Mouse (Mus musculus): ENCODE results near the gene Akt1. TPM values are rescaled to one million over a fixed set of nuclear protein-coding genes. Genes with fewer than 3 reads are reported as not detected.

Akt1 gene
- polyA plus RNA-seq, 1 experiment from 2014 or later, result 121 TPM

DNA sequence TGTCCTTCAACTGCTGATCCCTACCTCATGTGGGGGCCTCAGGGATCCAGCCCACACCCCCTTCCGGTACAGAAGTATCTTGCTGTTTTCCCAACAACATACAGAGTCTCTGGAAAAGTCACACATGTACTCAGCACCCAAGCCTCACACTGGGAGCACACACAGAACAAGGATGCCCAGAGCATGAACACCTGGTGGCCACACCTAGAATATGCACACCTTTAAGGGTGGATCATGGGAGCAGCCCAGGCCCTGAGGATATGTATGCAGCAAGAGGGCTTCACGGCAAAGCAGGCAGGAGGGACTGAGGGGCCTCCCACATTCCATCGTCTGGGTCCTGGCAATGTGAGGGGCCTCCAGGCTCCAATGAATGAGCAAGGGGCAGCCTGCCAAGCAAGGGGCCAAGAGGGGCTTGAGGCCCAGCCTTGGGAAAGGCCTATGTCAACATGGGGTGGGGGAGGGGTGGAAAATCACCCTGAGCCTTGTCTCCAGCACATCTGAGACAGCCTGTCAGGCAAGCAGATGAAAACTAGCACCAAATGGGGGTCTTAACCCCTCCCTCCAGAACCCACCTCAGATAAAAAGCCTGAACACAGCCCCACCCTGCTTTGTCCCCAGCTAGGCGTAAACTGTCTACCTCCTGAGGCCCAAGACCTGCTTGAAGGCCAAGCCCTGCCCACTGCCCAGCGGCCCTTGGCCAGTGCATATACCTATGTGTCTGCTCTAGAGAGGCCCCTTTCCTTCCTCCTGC, 13.9 kb downstream of the Akt1 start:
- H3K27me3 ChIP-seq (replicated peaks; ENCODE audit: control insufficient read depth, insufficient read depth, low read length), result no peaks in the 10 kb centered on the region
- no peaks in the 10 kb centered on the region for H3K9me3 ChIP-seq (ENCODE audit: control insufficient read depth)
- ATAC-seq, result peak; percentile 83
- H3K4me2 ChIP-seq (replicated peaks; ENCODE audit: low read depth), result peak overlapping the region; percentile 25
- TF ChIP-seq CTCF (IDR thresholded peaks at IDR 0.05; ENCODE audit: low read depth), result peak; percentile 60
- H3K4me3 ChIP-seq (ENCODE audit: low read depth, low read length), result no peak overlapping the region
- H3K36me3 ChIP-seq (ENCODE audit: control insufficient read depth, insufficient read depth), result peaks cover 73% of the 10 kb centered on the region
- peaks cover 27% of the 10 kb centered on the region for H3K4me1 ChIP-seq (replicated peaks; ENCODE audit: control insufficient read depth, insufficient read depth, low read length)
- 18% methylated on average over 5 of the region's 5 CpGs for WGBS
- H3K27ac ChIP-seq (ENCODE audit: low read depth, low read length), result peak overlapping the region; percentile 67
- H3K9ac ChIP-seq (ENCODE audit: low read depth, low read length), result no peak overlapping the region

DNA sequence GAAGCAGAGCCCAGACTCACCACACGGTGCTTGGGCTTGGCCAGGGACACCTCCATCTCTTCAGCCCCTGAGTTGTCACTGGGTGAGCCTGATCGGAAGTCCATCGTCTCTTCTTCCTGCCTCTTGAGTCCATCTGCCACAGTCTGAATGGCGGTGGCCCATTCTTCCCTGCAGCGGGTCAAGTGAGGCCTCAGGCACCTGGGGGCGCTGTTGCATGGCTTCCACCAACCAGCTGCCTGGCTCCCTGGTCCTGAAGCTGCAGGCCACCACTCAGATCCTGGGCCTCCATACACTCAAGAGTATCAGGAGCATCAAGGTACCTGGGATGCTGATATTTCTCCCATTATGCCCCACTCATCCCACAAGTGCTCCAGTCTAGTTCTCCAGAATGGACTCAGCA, 15.6 kb downstream of the Akt1 start:
- Histone ChIP-seq H3K4me3 (ENCODE audit: low read depth, low read length) (no peak overlapping the region), H3K27me3 (replicated peaks; ENCODE audit: control insufficient read depth, insufficient read depth, low read length) (no peaks in the 10 kb centered on the region), H3K9me3 (ENCODE audit: control insufficient read depth) (no peaks in the 10 kb centered on the region), H3K4me1 (replicated peaks; ENCODE audit: control insufficient read depth, insufficient read depth, low read length) (peaks cover 16% of the 10 kb centered on the region), H3K36me3 (ENCODE audit: control insufficient read depth, insufficient read depth) (peaks cover 82% of the 10 kb centered on the region), H3K9ac (ENCODE audit: low read depth, low read length) (no peak overlapping the region), H3K27ac (ENCODE audit: low read depth, low read length) (no peak overlapping the region), H3K4me2 (replicated peaks; ENCODE audit: low read depth) (no peak overlapping the region)
- no peak for ATAC-seq
- peak; percentile 75 for TF ChIP-seq CTCF (IDR thresholded peaks at IDR 0.05; ENCODE audit: low read depth)
- 83% methylated on average over 6 of the region's 6 CpGs for WGBS

DNA sequence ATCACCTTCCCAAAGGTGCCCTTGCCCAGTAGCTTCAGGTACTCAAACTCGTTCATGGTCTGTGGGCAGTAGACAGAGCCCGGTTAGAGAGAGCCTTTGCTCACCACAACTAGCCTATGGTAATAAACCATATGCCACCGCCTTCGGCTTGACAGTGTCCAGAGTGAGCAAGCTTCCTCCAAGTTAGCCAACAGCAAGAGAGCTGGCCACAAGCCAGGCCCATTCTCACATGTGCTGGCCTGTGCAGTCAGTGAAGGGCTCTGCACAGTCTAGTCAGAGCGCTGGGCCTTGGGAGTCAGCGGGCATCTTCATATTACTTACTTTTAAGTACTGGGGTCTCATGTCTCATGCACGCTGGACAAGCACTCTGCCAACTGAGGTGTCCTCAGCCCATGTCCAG, 16.1 kb downstream of the Akt1 start:
- Histone ChIP-seq H3K36me3 (ENCODE audit: control insufficient read depth, insufficient read depth) (peaks cover 84% of the 10 kb centered on the region), H3K4me2 (replicated peaks; ENCODE audit: low read depth) (no peak overlapping the region), H3K4me3 (ENCODE audit: low read depth, low read length) (no peak overlapping the region), H3K27ac (ENCODE audit: low read depth, low read length) (no peak overlapping the region), H3K4me1 (replicated peaks; ENCODE audit: control insufficient read depth, insufficient read depth, low read length) (peaks cover 16% of the 10 kb centered on the region), H3K9me3 (ENCODE audit: control insufficient read depth) (no peaks in the 10 kb centered on the region), H3K27me3 (replicated peaks; ENCODE audit: control insufficient read depth, insufficient read depth, low read length) (no peaks in the 10 kb centered on the region), H3K9ac (ENCODE audit: low read depth, low read length) (no peak overlapping the region)
- no peak for ATAC-seq
- WGBS, result 84% methylated on average over 7 of the region's 7 CpGs
- no peak for TF ChIP-seq CTCF (IDR thresholded peaks at IDR 0.05; ENCODE audit: low read depth)

DNA sequence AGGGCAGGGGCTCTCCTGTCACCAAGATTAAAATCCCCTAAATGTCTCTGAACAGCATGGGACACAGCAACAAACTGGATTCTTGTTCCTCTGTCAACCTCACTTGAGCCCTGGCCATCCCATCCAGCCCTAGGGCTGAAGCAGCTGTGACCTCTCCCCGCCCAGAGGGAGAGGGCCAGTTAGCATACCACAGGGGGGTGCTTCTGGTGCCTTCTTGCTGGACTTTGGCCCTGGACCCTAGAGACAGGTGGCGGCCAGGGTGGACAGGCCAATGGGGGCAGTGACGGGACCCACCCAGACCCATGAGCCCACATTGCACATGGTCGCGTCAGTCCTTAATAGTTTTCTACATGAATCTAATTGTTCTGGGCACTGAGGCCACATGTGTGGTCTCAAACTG, 20.6 kb downstream of the Akt1 start:
- no peaks in the 10 kb centered on the region for H3K27me3 ChIP-seq (replicated peaks; ENCODE audit: control insufficient read depth, insufficient read depth, low read length)
- no peaks in the 10 kb centered on the region for H3K9me3 ChIP-seq (ENCODE audit: control insufficient read depth)
- H3K27ac ChIP-seq (ENCODE audit: low read depth, low read length), result peak overlapping the region; percentile 7; the same call in 1 of the 2 replicates
- no peak overlapping the region for H3K4me2 ChIP-seq (replicated peaks; ENCODE audit: low read depth)
- no peak for TF ChIP-seq CTCF (IDR thresholded peaks at IDR 0.05; ENCODE audit: low read depth)
- H3K9ac ChIP-seq (ENCODE audit: low read depth, low read length), result no peak overlapping the region
- WGBS, result 76% methylated on average over 5 of the region's 5 CpGs
- H3K4me1 ChIP-seq (replicated peaks; ENCODE audit: control insufficient read depth, insufficient read depth, low read length), result no peaks in the 10 kb centered on the region
- no peak overlapping the region for H3K4me3 ChIP-seq (ENCODE audit: low read depth, low read length)
- peaks cover 58% of the 10 kb centered on the region for H3K36me3 ChIP-seq (ENCODE audit: control insufficient read depth, insufficient read depth)
- ATAC-seq, result no peak

DNA sequence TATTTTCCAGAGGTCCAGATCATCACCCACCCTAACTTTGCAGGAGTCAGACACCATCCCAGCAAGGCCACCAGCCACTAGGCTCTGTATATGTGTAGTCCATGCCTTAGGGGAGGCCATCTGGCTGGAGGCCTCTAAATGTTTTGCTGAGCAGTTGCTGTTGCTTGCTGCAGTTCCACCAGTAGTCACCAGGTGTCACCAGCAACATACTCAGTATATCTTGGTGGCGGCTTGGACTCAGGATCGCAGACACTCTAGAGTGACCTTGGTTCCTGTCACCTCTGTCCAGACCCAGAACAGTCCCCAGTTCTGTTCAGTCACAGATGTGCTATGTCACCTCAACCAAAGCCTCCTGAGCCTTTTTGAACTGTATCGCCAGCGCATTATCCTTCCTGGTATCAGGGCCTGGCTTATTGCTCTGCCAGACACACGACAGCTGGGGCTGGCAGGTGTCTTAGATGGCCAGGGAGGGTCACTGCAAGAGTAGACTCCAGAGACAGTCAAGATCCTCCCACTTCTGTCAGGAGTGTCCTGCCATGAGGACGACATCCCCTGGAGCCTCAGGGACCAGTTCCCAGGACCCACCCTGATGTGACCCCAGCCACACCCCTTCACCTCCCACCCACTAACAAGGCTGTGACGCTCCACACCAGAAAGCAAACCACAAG, 21.4 kb downstream of the Akt1 start:
- no peaks in the 10 kb centered on the region for H3K27me3 ChIP-seq (replicated peaks; ENCODE audit: control insufficient read depth, insufficient read depth, low read length)
- peaks cover 57% of the 10 kb centered on the region for H3K36me3 ChIP-seq (ENCODE audit: control insufficient read depth, insufficient read depth)
- no peaks in the 10 kb centered on the region for H3K9me3 ChIP-seq (ENCODE audit: control insufficient read depth)
- H3K4me1 ChIP-seq (replicated peaks; ENCODE audit: control insufficient read depth, insufficient read depth, low read length), result no peaks in the 10 kb centered on the region
- ATAC-seq, result peak; percentile 57
- H3K9ac ChIP-seq (ENCODE audit: low read depth, low read length), result no peak overlapping the region
- WGBS, result 30% methylated on average over 7 of the region's 7 CpGs
- no peak overlapping the region for H3K4me3 ChIP-seq (ENCODE audit: low read depth, low read length)
- TF ChIP-seq CTCF (IDR thresholded peaks at IDR 0.05; ENCODE audit: low read depth), result peak; percentile 97
- H3K4me2 ChIP-seq (replicated peaks; ENCODE audit: low read depth), result no peak overlapping the region
- H3K27ac ChIP-seq (ENCODE audit: low read depth, low read length), result no peak overlapping the region

DNA sequence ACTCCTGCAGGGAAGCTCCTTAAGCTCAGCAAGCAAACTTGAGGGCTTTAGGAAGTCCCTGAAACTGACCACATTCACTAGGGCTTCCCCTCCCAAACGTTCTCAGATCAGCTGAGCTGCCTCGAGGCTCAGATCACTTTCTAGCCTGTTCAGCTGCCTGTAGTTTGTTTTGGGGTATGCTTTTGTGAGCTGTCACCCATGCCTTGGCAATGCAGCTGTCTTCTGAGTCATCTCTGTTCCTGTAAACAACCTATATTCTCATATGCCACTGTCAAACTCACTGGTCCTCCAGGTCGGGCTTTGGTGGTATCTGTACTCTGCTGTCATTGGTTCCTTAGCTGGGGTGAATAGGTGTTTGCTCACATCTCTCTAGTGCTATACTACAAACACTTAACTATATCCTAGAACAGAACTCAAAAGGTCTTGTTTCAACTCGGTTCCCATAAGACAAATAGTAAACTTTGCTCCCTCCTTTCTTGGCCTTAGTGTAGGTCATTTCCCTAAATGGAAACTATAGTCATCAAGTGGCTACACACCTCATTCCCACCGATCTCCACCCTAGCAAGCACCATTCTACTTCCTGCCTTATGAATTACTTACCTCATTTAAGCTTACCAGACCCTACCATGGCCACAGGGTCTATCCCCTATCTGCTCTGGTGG, 22.8 kb downstream of the Akt1 start:
- H3K9me3 ChIP-seq (ENCODE audit: control insufficient read depth), result no peaks in the 10 kb centered on the region
- no peaks in the 10 kb centered on the region for H3K27me3 ChIP-seq (replicated peaks; ENCODE audit: control insufficient read depth, insufficient read depth, low read length)
- H3K4me2 ChIP-seq (replicated peaks; ENCODE audit: low read depth), result no peak overlapping the region
- H3K36me3 ChIP-seq (ENCODE audit: control insufficient read depth, insufficient read depth), result peaks cover 49% of the 10 kb centered on the region
- H3K4me1 ChIP-seq (replicated peaks; ENCODE audit: control insufficient read depth, insufficient read depth, low read length), result no peaks in the 10 kb centered on the region
- no peak overlapping the region for H3K27ac ChIP-seq (ENCODE audit: low read depth, low read length)
- no peak for ATAC-seq
- no peak overlapping the region for H3K4me3 ChIP-seq (ENCODE audit: low read depth, low read length)
- 71% methylated on average over 5 of the region's 5 CpGs for WGBS
- H3K9ac ChIP-seq (ENCODE audit: low read depth, low read length), result no peak overlapping the region
- TF ChIP-seq CTCF (IDR thresholded peaks at IDR 0.05; ENCODE audit: low read depth), result no peak
